Mouse (Mus musculus): ENCODE data around the gene Asb1.

The Asb1 gene

DNA sequence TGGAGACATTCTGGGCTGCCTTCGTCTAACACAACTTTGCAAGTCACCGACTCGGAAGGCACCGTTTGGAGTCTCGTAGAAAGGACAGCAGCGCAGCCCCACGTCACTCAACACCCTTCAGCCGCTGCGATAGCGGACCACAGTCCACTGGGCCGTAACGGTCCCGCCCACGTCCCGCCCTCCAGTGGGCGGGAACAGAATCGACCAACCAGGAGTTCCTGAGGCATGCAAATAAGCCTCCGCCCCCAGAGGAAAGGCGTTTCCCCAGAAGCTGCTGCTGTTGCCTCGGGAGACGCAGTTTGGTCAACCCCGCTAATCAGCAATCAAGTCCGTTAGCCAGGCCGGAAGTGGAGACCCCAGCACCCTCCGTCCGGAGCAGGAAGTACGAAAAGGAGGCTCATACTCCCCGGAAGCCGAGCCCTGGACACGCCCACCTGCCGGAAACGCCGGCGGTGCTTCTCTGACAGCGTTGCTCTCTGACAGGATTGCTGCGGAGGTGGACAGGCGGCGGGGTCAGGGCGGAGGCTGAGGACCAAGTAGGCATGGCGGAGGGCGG is at the start of gene Asb1:
Gene Asb1 (plus strand): TSS at position 274 of the 556 bp plus-strand sequence.
- DNase-seq (ENCODE audit: low spot score), result peak; percentile 95

DNA sequence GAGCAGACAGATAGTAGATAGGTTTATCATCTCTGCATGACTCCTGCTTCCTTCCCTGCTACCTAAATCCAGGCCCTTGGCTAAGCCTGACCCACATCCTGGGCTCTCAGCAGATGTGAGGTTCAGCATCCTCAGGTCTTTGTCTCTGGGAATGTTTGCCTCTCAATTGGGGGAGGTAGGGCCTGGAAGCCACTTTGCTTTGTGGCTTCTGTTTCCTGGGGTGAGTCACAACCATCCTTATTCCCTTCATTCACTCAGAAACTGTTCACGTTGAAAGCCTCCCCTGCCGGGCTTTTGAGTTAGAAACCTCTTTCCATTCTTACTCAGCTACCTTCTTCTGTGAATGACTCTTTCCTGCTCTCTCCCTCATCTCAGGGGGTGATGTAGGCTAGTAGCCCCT is 47.6 kb upstream of the Asb1 start:
- DNase-seq (ENCODE audit: low spot score), result no peak

GRCm38 (mm10) chr1:91493938-91494337 is 46.4 kb upstream of the Asb1 start:
- DNase-seq (ENCODE audit: low spot score), result no peak

GRCm38 (mm10) chr1:91494457-91495140 is 45.7 kb upstream of the Asb1 start, which contains the start of gene Traf3ip1:
TSS of gene Traf3ip1 (plus strand) at chr1:91494647.
- DNase-seq (ENCODE audit: low spot score), result peak; percentile 89

GRCm38 (mm10) chr1:91495321-91495720 is 45.0 kb upstream of the Asb1 start:
- DNase-seq (ENCODE audit: low spot score), result no peak

DNA sequence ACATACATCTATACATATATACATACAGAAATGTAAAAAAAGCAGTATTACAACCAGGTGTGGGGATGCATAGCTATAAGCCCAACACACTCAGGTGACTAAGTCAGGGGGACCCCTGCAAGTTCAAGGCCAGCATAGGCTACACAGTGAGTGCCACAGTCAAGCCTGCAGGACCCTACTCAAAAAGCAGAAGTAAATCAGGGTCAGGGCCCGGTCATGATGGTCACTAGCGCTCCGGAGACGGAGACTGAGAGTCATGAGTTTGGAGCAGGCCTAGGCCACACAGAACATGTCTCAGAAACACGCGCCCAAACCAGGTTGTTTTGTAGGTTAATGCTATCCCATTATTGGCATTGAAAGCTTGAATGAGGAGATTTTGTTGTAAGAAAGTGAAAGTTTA is 41.8 kb upstream of the Asb1 start:
- DNase-seq (ENCODE audit: low spot score), result no peak

- DNase-seq (ENCODE audit: low spot score), result no peak
Observed at GRCm38 (mm10) chr1:91504615-91505014, 35.7 kb upstream of the Asb1 start.

- DNase-seq (ENCODE audit: low spot score), result no peak
Observed at GRCm38 (mm10) chr1:91514916-91515315, 25.4 kb upstream of the Asb1 start.

GRCm38 (mm10) chr1:91515642-91516041 is 24.7 kb upstream of the Asb1 start:
- no peak for DNase-seq (ENCODE audit: low spot score)

- DNase-seq (ENCODE audit: low spot score), result no peak
Observed at GRCm38 (mm10) chr1:91523759-91524158, 16.6 kb upstream of the Asb1 start.

GRCm38 (mm10) chr1:91525838-91526237 is 14.5 kb upstream of the Asb1 start:
- DNase-seq (ENCODE audit: low spot score), result no peak

DNA sequence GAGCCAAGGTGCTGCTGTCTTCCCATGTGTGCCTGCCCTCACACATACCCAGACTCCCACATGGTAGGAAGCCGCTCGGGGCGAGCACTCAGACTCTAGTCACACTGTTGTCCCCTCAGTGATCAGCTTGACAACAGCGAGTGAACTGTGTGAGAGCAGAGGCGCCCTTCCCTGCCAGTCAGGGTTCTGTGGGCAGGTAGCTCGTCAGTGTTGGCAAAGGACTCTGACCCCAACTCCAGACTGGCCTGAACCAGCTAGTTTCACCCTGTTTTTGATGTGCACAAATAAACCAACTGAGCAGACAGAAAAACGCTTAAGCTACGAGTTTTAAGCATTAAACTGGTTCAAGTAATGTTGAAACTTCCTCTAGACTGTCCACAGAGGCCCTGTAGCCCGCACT is 10.2 kb upstream of the Asb1 start:
- no peak for DNase-seq (ENCODE audit: low spot score)

- DNase-seq (ENCODE audit: low spot score), result no peak
Observed at GRCm38 (mm10) chr1:91532243-91532642, 8.1 kb upstream of the Asb1 start.

DNA sequence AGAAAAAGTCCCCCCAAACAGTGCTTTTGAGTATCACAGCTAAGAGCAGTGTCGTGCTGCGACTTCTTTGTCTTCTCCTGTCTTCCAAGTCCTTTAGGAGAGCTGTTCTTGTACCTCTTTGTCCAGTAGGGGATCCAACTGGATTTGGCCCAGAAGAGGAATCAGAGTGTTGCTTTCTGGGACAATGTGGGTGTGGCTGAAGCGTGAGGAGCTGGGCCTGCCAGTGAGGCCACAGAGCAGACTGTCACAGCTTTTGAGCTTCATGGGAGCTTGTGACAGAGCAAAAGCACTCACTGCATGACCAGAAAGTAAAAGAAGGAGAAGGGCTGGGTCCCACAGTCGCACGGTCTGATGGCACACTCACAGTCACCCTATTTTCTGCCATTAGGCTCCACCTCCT is 7.5 kb upstream of the Asb1 start:
- DNase-seq (ENCODE audit: low spot score), result no peak

DNA sequence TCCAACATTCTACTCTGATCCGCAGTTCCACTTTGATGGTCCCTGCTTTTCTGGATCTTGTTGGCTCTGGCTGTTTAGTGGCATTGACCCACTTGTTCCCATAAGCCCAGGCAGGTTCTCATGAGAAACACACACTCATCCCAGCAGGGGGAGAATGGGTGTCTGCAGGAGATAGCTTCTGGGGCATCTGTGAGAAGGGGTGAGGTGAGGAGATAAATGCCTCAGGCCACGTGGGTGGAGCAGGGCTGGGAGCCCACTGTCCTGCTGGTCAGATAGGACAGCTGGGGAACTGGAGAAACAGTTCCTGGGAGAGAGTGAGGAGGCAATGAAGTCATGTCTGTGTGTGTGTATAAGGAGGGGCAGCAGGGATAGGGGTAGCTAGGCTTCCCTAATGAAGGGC is 6.9 kb upstream of the Asb1 start:
- DNase-seq (ENCODE audit: low spot score), result no peak

DNA sequence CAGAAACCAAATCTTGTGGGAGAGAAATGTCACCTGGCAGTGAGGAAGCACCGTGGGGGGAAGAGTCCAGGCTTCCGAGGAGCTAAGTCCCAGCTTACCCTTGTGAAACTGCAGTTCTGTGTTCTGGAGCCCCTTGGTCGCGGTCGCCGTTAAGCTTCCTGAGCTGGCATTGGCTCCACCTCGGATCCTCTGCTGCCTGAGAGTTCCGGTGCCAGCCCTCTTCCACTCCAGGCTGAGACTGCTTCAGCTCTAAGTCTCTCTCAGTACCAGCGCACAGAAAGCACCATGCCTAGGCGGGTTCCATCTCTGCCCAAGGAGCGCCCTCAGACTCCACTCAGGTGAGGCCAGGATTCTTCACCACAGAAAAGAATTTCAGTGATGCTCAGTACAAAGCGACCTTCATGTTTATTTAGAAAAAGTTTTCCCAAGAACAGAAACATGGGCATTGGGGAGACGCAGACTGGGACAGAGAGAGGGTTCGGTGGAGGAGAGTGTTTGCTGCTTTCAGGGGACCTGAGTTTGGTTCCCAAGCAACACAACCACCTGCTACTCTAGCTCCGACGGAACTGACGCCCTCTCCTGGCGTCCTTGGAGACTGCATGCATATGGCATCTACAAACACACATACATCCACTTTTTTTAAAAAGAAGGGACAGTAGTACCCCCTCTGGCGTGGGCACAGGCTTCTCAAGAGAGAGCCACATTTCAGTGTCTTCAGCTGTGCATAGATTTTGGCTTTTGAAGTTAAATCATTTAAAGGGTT is 6.2 kb upstream of the Asb1 start:
- no peak for DNase-seq (ENCODE audit: low spot score)

DNA sequence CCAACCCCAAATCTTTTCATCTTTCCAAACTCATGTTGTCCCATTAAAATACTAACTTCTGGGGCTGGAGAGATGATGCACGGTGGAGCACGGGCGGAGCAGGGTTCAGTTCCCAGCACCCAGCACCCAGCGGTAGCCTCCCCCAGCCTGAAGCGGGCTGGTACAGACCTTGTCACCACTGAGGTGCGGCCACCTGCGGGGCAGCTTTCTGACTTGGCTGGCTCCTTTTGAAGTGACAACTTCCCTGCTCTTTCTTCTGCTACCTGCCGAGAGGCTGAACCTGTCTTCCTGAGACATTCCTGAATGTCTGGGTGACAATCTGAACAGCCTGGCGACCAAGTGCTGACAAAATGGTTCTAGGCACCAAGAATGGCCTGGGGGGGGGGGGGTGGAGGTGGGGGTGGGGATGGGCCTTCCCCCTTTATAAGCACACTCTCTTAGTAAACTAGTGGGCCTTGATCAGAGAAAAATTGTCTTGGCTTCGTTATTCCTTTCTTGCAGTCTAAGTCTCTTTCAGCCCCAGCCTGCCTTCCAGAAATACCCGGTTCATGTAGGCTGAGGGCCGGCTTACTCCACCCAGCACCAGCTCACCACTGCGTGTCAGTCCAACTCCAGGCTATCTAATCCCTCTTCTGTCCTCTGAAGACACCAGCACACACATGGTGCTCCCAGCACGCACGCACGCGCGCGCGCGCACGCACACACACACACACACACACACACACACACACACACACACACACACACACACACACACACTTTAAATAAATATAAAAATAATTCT is 2.4 kb upstream of the Asb1 start:
- DNase-seq (ENCODE audit: low spot score), result no peak

GRCm38 (mm10) chr1:91538570-91538929 is 1.8 kb upstream of the Asb1 start:
- DNase-seq (ENCODE audit: low spot score), result no peak

DNA sequence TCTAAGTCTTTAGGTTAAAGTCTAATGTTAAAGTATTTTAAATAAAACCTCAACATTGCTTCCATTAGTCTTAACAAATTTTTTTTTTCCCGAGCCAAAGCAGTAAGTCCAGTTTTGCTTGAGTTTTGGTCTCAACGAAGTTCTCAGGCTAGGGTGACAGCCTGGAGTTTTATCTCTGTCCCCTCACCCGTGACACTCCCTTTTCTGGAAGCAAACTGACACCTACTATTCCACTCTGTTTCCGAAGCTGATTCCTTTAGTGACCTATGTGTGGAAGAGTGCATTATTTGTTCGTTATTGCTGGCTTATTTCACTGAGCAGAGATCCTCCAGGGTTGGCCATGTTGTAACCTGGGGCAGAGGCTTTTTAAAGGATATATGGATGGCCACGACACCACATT is 1.1 kb upstream of the Asb1 start:
- DNase-seq (ENCODE audit: low spot score), result no peak

DNA sequence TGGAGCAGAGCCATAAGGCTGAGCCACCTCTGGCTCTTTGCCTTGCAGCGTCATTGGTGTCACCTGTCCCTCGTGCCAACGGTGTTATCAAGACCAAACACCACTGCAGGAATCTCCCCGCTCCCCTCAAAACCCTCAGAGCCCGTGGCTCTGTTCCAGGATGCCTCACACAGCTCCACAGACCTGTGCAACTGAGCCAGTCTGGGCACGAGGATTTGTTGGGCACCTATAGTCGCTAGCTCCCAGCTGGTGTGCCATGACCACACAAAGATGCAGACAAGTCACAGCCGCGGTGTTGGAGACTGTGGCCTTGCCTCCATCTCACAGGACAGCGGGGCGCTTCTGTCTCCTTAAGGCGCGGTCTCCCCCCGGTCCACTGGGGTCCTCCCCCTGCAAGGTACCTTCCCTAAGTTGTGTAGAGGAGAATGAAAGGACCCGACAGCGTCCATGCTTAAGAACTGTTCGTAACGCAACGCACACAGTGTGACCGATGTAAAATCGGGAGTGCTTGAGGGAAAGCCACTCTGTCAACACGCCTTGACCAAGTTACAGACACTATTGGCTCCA is 557 bp upstream of the Asb1 start:
- no peak for DNase-seq (ENCODE audit: low spot score)

DNA sequence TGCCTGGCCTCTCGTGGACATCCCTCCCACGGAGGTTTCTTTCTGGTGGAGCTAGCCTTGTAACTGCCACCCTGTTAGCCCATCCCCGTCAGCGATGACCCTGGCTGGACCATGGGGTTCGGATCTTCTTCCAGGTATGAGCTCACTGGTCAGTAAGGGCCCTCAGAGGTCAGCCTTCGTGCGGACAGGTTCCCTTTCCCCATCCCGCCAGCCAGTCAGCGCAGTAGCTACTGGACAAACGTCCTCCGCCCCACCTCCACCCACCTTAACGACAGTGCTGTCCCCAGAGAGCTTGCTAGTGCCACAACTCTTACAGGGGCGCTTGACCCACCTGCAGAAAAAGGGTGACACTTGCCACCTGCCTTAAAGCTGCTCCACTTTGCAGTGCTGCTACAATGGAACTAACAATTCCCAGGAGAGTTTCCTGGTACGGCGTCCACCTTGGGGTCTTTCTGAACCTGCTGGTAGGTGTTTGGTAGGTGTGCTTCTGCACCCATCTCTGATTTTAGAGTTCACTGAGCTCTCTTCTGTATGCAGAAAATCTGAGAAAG is 773 bp downstream of the Asb1 start:
- no peak for DNase-seq (ENCODE audit: low spot score)

DNA sequence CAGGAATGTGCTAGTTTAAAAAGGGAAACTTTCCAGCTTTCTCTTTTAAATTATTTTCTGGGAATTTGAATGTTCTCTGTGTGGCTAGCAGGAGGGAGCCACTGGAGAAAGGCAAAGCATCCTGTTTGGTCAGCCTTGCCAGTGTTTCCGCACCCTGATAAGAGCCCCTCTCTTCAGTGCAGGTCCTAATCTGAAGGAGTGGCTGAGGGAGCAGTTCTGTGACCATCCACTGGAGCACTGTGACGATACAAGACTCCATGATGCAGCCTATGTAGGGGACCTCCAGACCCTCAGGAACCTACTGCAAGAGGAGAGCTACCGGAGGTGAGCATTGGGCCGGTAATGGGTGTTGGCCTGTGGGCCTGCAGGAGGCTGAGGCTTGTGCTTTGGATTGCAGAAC is 3.6 kb downstream of the Asb1 start:
- no peak for DNase-seq (ENCODE audit: low spot score)
